Mouse (Mus musculus): ENCODE data around the gene Cnn3.

- TF ChIP-seq CTCF (IDR thresholded peaks at IDR 0.05; ENCODE audit: borderline replicate concordance, extremely low read depth, insufficient read depth, insufficient read length) = no peak
- no peak for TF ChIP-seq POLR2A (IDR thresholded peaks at IDR 0.05; ENCODE audit: borderline replicate concordance, extremely low read depth, insufficient read depth, insufficient read length, poor library complexity, severe bottlenecking)
These were observed 36.5 kb downstream of the Cnn3 start for GRCm38 (mm10) chr3:121462782-121463181.
